Mouse (Mus musculus) stomach, postnatal 0 days (tissue): Measurements from ENCODE around the gene Cog5. TPM values are rescaled to one million over a fixed set of nuclear protein-coding genes. Genes with fewer than 3 reads are reported as not detected.

Source experiments
- ATAC-seq: fragments of 200-750 bp; cut with Nextera tagmentation; 2 replicates; pipeline ENCODE4 v1.8.0; 2017; ENCODE audit not compliant: low FRiP score, low TSS enrichment
- DNase-seq: peaks from one replicate; pipeline ENCODE4 v3.0.0-alpha.2; 2016; ENCODE audit warnings: low spot score
- H3K27ac ChIP-seq: fragments of 300-500 bp; sonication (generic); replicated peaks from 2 replicates; pipeline ENCODE4 v1.5.1; 2014; ENCODE audit warnings: mild to moderate bottlenecking, control low read depth
- H3K27me3 ChIP-seq: fragments of 300-500 bp; sonication (generic); 2 replicates; pipeline ENCODE4 v1.6.1; 2014; ENCODE audit warnings: low read length; ENCODE audit not compliant: control insufficient read depth, insufficient read depth
- H3K36me3 ChIP-seq: fragments of 300-500 bp; sonication (generic); 2 replicates; pipeline ENCODE4 v1.6.1; 2014; ENCODE audit warnings: low read length, mixed read lengths; ENCODE audit not compliant: control insufficient read depth, insufficient read depth
- H3K4me1 ChIP-seq: fragments of 300-500 bp; sonication (generic); replicated peaks from 2 replicates; pipeline ENCODE4 v1.6.1; 2014; ENCODE audit warnings: antibody characterized with exemption; ENCODE audit not compliant: control insufficient read depth, insufficient read depth
- H3K4me2 ChIP-seq: fragments of 300-500 bp; sonication (generic); replicated peaks from 2 replicates; pipeline ENCODE4 v1.6.1; 2014; ENCODE audit warnings: low read depth, mild to moderate bottlenecking, control low read depth, moderate library complexity
- H3K4me3 ChIP-seq: fragments of 300-500 bp; sonication (generic); 2 replicates; pipeline ENCODE4 v1.5.1; 2014; ENCODE audit warnings: low read depth, low read length, control low read depth
- H3K9ac ChIP-seq: fragments of 300-500 bp; sonication (generic); 2 replicates; pipeline ENCODE4 v1.6.1; 2014; ENCODE audit warnings: mild to moderate bottlenecking, low read length, control low read depth, mixed read lengths
- H3K9me3 ChIP-seq: fragments of 300-500 bp; sonication (generic); 2 replicates; pipeline ENCODE4 v1.6.1; 2016; ENCODE audit warnings: low read length; ENCODE audit not compliant: control insufficient read depth
- CTCF ChIP-seq: IDR thresholded peaks from 2 replicates; pipeline ENCODE4 v1.5.1; 2016; ENCODE audit warnings: antibody characterized with exemption, low read depth, mild to moderate bottlenecking, moderate library complexity
- EP300 ChIP-seq: optimal IDR thresholded peaks from 2 replicates; pipeline ENCODE3; 2016; ENCODE audit warnings: antibody characterized with exemption
- WGBS: fragments of 180-500 bp; shearing (Covaris S2); extraction: QIAGEN DNeasy Blood & Tissue Kit; methylation state at CpG from one replicate; pipeline ENCODE4 v1.1.7; 2014; 5-methylcytosine and 5-hydroxymethylcytosine counted together
- polyA plus RNA-seq: library from polyadenylated mRNA; unstranded; fragments of >200 nt; fragmentation: Nextera tagmentation; extraction: Ambion mirVana; gene quantifications from 2 replicates; pipeline ENCODE4 v1.2.1, GENCODE M21; 2015

Gene Cog5
- polyA plus RNA-seq, 1 experiment from 2014 or later, result 14.4 TPM

- no peak overlapping the region for H3K9ac ChIP-seq
- H3K36me3 ChIP-seq, result no peaks in the 10 kb centered on the region
- TF ChIP-seq CTCF, result no peak
- TF ChIP-seq EP300, result no peak
- 81% methylated on average over 6 of the region's 6 CpGs for WGBS
- H3K4me2 ChIP-seq, result no peak overlapping the region
- H3K27ac ChIP-seq, result no peak overlapping the region
- no peaks in the 10 kb centered on the region for H3K9me3 ChIP-seq
- H3K27me3 ChIP-seq, result no peaks in the 10 kb centered on the region
- ATAC-seq (no peak), DNase-seq (no peak)
- no peaks in the 10 kb centered on the region for H3K4me1 ChIP-seq
- no peak overlapping the region for H3K4me3 ChIP-seq
Observed at GRCm38 (mm10) chr12:31983769-31984168, 329.1 kb downstream of the Cog5 start.

DNA sequence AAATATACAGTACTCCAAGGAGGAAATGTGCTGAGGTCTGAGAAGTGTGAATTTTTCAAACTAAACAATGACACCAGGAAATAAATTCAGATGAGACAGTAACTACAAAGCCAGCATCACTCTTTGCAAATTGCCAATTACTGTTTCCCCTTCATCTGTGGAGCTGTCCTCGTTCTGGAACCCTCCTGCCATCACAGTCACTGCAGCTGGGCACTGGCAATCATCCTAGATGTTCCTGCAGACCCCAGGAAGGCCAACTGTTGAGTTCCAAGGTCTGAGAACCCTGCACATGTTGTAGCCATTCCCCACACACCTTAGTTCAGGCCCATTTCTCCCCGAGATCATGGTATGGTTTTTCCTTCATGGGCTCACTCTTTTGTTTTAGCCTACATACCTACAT lies 329.5 kb downstream of the Cog5 start:
- no peak overlapping the region for H3K9ac ChIP-seq
- H3K9me3 ChIP-seq, result no peaks in the 10 kb centered on the region
- H3K36me3 ChIP-seq, result no peaks in the 10 kb centered on the region
- H3K4me1 ChIP-seq, result no peaks in the 10 kb centered on the region
- TF ChIP-seq EP300 (no peak), CTCF (no peak)
- WGBS, result 47% methylated on average over 2 of the region's 2 CpGs
- no peaks in the 10 kb centered on the region for H3K27me3 ChIP-seq
- no peak for DNase-seq
- no peak overlapping the region for H3K4me3 ChIP-seq
- no peak for ATAC-seq
- no peak overlapping the region for H3K27ac ChIP-seq
- no peak overlapping the region for H3K4me2 ChIP-seq

- H3K4me1 ChIP-seq, result no peaks in the 10 kb centered on the region
- H3K27me3 ChIP-seq, result no peaks in the 10 kb centered on the region
- H3K9ac ChIP-seq, result no peak overlapping the region
- no peaks in the 10 kb centered on the region for H3K9me3 ChIP-seq
- ATAC-seq, result no peak
- TF ChIP-seq EP300 (no peak), CTCF (no peak)
- 56% methylated on average over 12 of the region's 12 CpGs for WGBS
- no peak for DNase-seq
- no peak overlapping the region for H3K4me3 ChIP-seq
- no peak overlapping the region for H3K27ac ChIP-seq
- no peak overlapping the region for H3K4me2 ChIP-seq
- no peaks in the 10 kb centered on the region for H3K36me3 ChIP-seq
Observed at GRCm38 (mm10) chr12:31984664-31985063, 330.0 kb downstream of the Cog5 start.

DNA sequence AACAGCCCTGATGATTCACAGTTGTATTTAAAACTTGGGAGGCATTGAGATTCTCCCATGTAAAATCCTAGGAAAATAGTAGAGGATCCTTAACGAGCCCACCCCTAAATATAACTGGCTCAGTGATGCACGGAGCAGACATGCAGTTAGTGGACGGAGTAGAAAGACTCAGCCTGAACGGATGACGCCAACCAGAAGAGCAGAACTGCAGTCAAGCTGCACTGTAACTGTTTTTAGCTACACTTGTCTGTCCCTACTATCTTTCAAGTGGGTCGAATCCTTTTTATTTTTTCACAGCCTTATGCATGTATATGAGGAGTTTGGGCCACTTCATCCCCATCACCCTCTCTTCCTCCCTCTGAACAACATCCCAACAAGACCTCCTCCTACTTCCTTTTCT lies 331.1 kb downstream of the Cog5 start:
- DNase-seq, result no peak
- no peaks in the 10 kb centered on the region for H3K9me3 ChIP-seq
- no peaks in the 10 kb centered on the region for H3K27me3 ChIP-seq
- H3K4me2 ChIP-seq, result no peak overlapping the region
- WGBS, result 90% methylated on average over 6 of the region's 6 CpGs
- no peaks in the 10 kb centered on the region for H3K36me3 ChIP-seq
- H3K4me3 ChIP-seq, result no peak overlapping the region
- H3K27ac ChIP-seq, result no peak overlapping the region
- ATAC-seq, result no peak
- H3K9ac ChIP-seq, result no peak overlapping the region
- TF ChIP-seq EP300 (no peak), CTCF (no peak)
- H3K4me1 ChIP-seq, result no peaks in the 10 kb centered on the region

- Histone ChIP-seq H3K27me3 (no peaks in the 10 kb centered on the region), H3K36me3 (no peaks in the 10 kb centered on the region), H3K4me2 (no peak overlapping the region), H3K9ac (no peak overlapping the region), H3K4me1 (no peaks in the 10 kb centered on the region), H3K4me3 (no peak overlapping the region), H3K27ac (no peak overlapping the region), H3K9me3 (no peaks in the 10 kb centered on the region)
- WGBS, result 79% methylated on average over 2 of the region's 2 CpGs
- DNase-seq (no peak), ATAC-seq (no peak)
- TF ChIP-seq CTCF, result no peak
- no peak for TF ChIP-seq EP300
Observed at GRCm38 (mm10) chr12:31986463-31986862, 331.8 kb downstream of the Cog5 start.

Other genes with a start within 250 kb of the Cog5 start
- gene Cbll1, start 155.3 kb upstream of the Cog5 start, polyA plus RNA-seq, result 6.1 and 6.4 TPM in 2 replicates
- gene Slc26a4, start 94.9 kb upstream of the Cog5 start, polyA plus RNA-seq, result 0.16 and 0.29 TPM in 2 replicates
- 40.1 and 40.4 TPM in 2 replicates for gene Bcap29, start 20.2 kb upstream of the Cog5 start, polyA plus RNA-seq
- gene Dus4l, start within 50 bp of the Cog5 start, polyA plus RNA-seq, result 4.9 and 7.3 TPM in 2 replicates
- 1.5 and 1.7 TPM in 2 replicates for gene Gpr22, start 59.1 kb downstream of the Cog5 start, polyA plus RNA-seq